Mouse (Mus musculus): ENCODE data around the gene Ncr1.
"Not testable (repeated sequence)": the region's sequence is repeated elsewhere in the genome, so short reads cannot be mapped to it uniquely, and the experiment has no call there.

Ncr1 gene

GRCm38 (mm10) chr7:4337509-4337908 is at the start of gene Ncr1:
Gene Ncr1 (plus strand): TSS chr7:4337724.
- DNase-seq (ENCODE audit: low read depth, low spot score) = no peak

- no peak for DNase-seq (ENCODE audit: low read depth, low spot score)
These were observed 44.9 kb upstream of the Ncr1 start for GRCm38 (mm10) chr7:4292638-4293037.

GRCm38 (mm10) chr7:4297189-4297588 is 40.3 kb upstream of the Ncr1 start:
- DNase-seq (ENCODE audit: low read depth, low spot score) = no peak

GRCm38 (mm10) chr7:4300166-4300565 is 37.4 kb upstream of the Ncr1 start:
- no peak for DNase-seq (ENCODE audit: low read depth, low spot score)

- DNase-seq (ENCODE audit: low read depth, low spot score) = no peak
These were observed 34.1 kb upstream of the Ncr1 start for GRCm38 (mm10) chr7:4303457-4303856.

GRCm38 (mm10) chr7:4313109-4313508 is 24.4 kb upstream of the Ncr1 start:
- not testable (repeated sequence) for DNase-seq (ENCODE audit: low read depth, low spot score)

DNA sequence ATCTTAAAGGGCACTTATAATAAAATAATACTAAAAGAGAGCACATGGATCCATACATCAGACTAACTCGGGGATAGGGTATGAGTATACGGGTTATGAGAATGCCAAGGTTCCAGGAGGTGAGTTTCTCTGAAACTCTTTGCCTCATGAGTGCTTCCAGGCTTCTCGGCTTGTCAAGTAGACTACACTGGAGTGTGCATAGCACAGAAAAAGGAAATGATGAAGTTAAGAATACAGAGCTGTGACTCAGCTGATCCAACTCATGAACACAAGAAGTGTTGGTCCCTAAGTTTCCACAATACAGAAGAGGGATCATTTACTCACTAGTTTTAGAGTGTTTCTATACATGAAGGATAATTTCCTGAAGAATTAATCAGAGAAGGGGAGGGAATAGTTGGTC is 24.0 kb upstream of the Ncr1 start:
- not testable (repeated sequence) for DNase-seq (ENCODE audit: low read depth, low spot score)

DNA sequence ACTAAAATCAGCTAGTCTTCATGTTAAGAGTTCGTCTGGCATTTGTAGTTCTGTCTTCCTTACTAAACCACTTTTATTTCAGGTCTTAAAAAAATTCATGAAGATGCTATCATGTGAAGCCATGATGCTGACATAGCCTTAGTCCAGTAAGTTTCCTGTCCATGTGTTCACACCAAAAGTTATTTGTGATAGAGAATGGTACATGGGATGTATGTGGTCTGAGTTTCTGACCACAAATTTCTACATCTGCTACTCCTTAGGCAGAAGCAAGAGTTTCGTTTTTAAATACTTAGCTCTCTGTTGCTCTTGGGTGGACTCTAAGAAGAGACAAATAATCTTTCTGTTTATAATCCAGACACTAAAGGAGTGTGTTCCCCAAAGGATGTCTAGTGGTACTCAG is 14.2 kb upstream of the Ncr1 start:
- DNase-seq (ENCODE audit: low read depth, low spot score) = no peak

DNA sequence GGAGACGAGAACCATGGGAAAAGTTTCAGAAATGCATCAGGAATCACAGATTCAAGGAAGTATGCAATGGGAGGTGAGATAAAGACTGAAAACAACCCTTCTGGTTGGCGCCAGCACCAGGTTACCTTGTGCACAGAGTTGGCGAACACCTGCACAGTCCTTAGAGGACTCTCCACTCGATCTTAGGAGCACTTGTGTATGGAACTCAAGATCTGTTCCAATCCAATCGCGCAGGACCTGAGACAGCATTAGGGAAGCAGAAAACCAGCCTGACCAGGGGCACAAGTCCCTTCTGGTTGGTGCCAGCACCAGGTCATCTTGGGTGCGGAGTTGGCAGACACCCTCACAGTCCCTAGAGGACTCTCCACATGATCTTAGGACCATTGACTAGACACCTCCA is 36.0 kb downstream of the Ncr1 start:
- DNase-seq (ENCODE audit: low read depth, low spot score) = no peak

Data from skeletal muscle tissue, adult 2 months (tissue).